Mouse (Mus musculus): Measurements from ENCODE around the gene Pgm2.

Pgm2 gene

DNA sequence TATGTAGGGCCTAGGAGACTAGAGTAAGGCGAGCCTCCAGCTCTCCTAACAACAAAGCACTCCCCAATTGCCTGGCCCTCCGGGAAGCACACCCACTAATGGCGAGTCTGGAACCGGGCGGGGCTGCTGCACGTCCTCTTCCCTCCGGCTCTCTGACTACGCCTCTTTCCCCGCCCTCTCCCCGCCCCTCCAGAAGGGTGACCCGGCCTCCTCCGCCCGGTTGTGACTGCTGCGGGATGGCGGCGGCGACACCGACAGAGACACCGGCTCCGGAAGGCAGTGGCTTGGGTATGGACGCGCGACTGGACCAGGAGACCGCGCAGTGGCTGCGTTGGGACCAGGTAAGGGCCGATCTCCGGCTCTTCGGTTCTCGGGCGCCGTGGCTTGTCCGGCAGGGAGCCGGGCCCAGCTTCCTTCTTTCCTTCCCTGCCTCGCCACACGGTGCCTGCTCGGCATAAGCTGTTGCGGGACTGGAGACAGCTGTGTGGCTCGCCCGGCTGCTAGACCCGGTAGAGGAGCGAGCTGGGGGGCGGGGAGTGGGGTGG lies at the start of gene Pgm2:
Pgm2 (plus strand) TSS at position 203 of the 545 bp plus-strand sequence.
- peak; percentile 80 for DNase-seq (ENCODE audit: low spot score)

DNA sequence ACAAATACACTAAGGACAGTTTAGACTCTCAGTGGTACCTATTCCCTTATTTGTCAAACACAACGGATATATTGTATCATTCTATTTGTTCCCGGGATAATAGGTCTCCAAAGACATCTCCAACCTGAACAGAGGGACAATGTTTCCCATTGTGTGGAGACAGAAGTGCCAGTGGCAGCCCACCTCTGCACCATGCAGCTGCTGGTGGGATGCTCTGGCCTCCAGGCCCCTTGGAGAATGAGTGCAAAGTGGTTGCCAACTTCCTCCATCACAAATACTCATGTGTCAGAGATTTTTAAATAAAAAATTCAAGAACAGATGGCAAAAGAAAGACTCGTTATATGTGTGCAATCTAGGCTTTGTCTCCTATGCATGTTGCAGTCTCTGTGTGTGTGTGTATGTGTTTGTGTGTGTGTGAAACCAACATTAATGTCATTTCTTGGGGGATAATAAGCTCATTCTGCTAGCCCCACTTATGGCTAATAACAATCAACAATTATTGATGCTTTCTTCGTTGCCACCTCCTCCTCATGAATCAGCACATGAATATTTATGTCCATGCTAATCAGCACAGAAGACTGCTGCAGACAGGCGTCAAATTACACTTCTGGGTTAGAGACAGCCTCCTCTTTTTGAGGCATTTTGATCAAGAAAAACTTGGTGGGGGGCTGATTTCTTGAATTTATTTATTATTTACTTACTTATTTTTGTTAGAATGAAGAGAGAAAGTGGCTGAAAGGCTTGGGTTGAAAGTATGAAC lies 48.9 kb upstream of the Pgm2 start:
- DNase-seq (ENCODE audit: low spot score): no peak

DNA sequence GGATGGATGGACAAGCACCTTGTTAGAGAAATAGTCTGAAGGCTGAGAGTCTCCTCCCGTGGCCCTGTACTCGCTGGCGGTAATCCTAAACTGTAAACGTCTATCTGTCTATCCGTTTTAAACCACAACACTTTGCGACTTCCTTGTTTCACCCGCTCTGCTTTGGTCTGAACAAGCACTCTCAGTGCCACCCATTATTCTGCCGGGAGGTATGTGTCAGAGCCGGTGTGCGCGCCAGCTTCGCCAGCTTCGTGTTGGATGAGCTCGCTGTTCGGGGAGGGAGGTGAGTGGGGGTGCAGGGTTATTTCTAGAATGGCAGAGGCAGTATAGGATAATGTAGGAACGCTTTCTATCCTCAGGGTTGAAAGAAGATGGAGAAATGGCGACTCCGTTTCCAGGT lies 48.0 kb upstream of the Pgm2 start:
- DNase-seq (ENCODE audit: low spot score): peak; percentile 40

DNA sequence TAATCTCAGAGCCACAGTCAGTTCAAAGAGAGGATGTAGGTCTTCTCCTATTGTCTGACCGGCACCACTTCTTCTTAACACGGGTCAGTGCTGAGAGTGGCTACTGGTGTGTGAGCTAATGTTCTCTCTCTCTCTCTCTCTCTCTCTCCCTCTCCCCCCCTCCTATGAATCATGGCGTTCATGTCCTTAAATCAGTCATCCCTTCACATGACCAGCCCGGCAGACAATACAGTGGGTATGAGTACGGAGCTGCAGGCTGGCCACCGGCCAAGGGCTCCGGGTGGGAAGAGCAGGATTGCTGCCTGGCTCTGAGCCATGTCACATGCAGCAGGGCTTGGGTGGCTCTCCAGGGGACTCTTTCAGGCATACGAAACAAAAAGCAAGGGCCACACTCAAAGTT lies 47.2 kb upstream of the Pgm2 start:
- no peak for DNase-seq (ENCODE audit: low spot score)

DNA sequence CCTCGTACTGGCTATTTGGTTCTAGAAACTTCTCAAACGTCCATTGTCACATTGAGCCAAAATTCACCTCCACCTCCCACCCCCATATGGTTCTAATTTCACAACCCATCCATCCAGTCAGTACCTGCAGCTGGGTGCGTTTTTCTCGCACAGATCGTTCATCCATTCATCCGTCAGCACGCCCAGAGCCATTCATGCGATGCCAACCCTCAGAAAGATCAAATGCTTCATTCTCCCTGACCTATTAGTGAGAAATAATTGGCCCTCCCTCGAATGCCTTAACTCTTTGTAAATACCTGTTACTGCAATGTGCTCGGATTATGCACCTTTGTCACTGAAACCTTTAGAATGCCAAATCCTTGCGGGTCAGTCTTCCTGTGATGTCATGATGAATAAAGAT lies 45.8 kb upstream of the Pgm2 start:
- DNase-seq (ENCODE audit: low spot score): no peak

DNA sequence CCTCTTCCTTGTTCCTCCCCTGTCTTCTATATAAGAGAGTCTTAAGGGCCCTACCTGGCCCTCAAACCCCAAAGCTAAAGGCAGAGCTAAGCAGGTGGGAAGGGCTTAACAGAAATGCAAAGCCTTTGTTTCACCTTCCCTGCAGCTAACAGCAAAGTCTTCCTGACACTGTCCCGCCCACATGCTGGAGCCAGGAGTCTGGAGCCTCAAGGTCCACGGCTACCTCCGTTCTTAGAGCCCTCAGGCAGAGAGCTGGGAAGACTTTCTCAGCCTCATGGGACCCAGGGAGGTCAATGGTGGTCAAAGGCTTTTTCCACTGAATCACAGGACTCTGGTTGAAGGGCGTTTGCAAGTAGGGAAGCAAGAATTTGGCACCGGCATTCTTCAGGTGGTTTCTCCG lies 44.8 kb upstream of the Pgm2 start:
- DNase-seq (ENCODE audit: low spot score): no peak

DNA sequence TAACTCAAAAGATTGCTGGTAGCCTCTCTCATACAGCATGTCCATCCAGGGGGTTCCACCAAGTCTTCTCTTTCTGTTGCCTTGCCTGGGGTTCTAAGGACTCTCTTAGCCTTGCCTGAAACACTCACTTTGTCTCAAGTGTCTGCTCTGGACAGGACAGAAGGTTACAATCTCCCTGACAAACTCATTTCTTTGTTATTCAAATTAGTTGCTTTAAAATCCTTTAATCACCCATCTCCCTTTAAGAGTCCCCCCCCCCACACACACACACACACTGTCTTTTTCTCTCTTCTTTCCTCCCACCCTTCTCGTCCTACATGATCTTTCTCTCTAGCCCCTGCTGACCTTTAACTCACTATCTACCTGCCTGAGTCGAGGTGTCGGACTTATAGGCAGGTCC lies 44.1 kb upstream of the Pgm2 start:
- DNase-seq (ENCODE audit: low spot score): no peak

DNA sequence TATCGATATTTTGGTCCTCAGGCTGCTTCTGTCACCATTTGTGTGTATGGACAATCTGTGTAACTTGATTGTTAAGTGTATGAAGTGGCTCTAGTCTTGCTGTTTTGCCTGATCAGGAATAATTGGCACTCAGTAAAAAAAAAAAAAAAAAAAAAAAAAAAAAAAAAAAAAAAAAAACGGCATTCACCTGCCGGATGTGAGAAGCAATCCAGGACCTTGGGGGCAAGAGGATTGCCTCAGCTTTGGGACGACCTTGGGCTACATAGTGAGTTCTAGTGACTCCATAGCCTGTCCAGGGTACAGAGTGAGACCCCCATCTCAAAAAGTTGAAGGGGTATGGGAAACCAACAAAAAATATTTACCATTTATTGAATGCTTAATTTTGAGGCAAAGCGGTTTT lies 43.5 kb upstream of the Pgm2 start:
- DNase-seq (ENCODE audit: low spot score): no peak

DNA sequence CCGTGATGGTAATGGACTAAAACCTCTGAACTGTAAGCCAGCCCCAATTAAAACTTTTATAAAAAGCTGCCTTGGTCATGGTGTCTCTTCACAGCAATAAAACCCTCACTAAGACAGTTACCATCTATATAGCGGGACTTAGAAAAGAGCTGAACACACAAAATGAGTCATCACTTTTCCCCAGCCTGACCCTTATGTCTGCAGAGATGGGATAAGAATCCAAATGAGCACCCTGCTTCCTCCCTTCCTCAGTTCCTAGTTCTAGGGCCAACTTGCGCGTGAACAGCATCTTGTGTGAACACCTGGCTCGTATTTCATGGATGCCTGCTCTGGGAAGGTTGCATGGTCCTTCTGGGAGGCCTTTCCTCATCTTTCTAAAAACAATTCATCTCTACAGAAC lies 39.7 kb upstream of the Pgm2 start:
- DNase-seq (ENCODE audit: low spot score): no peak

DNA sequence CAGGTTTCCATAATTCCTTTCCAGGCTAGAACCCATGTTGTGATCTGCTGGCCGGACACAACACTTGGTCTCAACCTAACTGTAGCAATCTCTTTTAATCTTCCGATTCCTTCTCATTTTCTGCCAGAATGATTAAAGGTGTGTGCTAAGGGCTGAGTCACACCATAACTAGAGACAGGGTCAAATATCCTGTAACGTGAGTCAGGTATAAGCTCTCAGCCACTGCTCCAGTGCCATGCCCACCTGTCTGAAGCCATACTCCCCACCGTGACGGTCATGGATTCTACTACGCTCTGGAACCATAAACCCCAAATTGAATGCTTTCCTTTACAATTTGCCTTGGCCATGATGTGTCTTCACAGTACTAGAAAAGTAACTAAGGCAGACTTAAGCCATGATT lies 36.5 kb upstream of the Pgm2 start:
- DNase-seq (ENCODE audit: low spot score): no peak

DNA sequence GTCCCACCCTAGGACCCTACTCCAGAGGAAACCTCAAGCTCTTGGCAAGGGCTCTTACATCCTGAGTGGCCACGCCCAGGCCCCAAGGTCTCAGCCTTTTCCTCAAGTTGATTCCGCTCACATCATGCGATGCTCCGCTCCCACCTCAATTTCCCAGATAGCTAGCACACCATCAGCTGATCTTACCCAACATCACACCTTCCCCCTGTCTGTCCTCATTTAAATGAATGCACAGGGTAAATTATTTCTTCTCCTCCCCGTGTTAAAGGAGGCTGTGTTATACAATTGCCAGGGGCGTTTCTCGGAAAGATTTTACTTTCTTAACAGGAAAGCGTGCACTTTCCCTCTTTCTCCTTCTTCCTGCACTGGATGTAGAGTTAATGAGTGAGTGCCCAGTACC lies 31.9 kb upstream of the Pgm2 start:
- no peak for DNase-seq (ENCODE audit: low spot score)

DNA sequence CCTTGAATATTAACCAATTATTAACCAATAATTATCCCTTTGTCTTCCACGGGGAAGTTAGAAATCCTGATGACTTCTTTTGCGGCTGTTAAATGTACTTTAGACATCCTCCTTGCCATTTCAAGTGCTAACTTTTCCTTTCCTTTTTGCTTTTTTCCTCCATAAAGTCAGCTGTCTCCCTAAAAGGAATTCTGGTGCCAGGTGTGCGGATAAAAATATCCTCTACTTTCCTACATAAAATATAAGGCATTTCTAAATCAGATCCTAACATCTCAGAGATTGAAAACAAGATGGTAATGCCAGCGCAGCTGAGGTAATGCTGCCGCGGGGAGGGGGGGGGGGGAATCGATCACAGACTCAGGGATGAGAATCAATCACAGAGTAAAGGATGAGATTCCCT lies 31.1 kb upstream of the Pgm2 start:
- DNase-seq (ENCODE audit: low spot score): no peak

DNA sequence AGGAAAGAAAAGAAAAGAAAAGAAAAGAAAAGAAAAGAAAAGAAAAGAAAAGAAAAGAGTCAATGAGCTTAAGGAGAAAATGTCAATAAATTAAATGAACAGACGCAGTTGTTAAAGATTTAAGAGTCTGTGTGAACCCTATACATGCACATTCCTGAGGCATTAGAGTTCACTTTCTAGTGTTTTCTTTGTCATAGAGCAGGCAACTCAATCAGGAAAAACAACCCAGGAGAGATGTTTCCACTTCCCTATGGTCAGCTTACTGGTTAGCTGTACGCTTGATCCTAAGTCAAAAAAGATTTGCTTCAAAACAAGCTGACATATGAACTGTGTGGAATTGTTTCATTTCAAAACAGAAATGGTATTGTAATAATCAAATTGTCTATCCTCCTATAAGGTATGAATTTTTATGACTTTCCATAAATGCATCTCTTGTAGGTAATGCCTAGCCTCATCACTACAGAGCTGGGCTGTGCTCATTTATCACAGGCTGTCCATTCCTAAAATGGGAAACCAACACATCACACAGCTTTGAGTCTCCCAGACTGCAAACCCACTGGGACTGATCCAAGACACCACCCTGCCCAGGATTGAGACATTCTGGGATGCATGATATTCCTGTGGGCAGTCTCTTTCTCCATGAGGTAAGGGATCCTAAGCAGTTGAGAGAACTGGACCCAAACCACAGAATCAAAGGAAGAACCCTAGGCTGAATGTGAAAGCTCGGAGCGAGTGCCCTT lies 29.7 kb upstream of the Pgm2 start:
- no peak for DNase-seq (ENCODE audit: low spot score)

DNA sequence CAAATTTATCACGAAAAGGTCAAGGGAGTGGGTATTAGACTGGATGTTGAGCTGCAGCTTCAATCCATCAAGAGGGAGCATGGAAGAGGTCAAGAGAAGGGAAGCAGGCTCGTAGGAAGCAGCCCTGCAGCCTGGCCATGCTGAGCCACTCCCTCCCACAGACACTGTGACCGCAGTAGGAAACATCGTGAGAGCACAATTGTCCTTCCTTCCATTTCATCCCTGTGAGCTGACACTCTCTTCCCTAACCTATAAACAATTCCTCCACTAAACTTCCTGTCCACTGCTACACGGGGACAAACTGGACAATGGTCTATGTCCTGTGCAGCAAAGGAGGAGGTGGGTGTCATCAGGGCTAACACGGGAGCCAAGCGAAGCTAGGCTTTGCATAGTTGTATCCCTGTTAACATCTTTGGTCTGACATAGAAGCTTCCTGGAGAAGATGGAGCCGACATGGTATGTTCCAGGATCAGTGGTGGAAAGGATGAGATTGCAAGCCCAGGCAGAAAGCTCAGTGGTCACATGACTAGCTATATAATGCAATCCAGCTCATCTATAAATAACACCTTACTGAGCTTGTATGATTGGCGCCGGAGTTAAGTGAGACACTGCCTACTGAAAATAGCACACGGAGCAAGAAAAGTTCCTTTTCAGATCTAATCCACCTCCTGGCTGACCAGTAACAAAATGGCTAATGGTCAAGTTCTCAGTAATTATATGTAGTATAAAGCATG lies 29.0 kb upstream of the Pgm2 start:
- no peak for DNase-seq (ENCODE audit: low spot score)

DNA sequence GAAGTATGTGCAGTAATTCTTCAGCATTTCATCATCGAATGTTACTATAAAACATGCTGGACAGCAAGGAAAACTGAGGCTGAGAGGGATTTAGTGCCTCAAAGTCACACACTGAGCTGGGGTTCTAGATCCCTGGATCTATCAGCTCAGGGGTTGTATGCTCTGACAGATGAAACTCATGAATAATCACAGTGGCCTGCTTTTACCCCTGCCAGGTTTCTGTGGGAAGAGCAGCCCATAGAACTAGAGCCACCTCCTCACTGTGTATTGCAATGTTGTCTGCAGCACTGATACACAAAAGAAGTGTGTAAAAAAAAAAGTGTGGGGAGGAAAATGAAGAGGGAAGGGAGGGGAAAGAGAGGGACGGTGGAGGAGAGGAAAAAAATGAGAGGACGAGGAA lies 28.3 kb upstream of the Pgm2 start:
- DNase-seq (ENCODE audit: low spot score): no peak

DNA sequence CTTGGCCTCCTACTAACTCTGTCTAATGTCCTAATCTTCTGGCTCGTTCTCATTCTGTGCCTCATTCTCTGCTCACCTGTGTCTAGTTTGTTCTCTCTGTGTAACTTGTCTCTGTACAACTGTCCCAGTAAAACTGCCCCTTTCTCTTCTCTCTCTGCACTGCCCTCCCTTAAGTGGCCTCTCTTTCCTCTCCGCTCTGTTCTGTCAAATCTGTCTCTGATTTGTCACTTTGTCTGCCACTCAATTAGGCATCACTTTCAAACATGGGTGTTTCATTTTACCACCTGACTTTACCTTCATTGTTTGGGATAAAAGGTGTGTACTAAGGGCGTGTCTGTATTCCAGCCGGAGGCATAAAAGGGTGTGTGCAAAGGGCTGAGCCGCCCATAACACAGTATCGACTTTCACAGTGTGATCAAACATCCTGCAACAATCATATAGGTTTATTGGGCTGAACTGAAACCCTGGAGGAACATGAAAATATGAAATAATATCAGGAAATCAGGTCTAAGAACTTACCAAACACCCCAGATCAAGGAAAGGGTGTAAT lies 27.2 kb upstream of the Pgm2 start:
- DNase-seq (ENCODE audit: low spot score): no peak

DNA sequence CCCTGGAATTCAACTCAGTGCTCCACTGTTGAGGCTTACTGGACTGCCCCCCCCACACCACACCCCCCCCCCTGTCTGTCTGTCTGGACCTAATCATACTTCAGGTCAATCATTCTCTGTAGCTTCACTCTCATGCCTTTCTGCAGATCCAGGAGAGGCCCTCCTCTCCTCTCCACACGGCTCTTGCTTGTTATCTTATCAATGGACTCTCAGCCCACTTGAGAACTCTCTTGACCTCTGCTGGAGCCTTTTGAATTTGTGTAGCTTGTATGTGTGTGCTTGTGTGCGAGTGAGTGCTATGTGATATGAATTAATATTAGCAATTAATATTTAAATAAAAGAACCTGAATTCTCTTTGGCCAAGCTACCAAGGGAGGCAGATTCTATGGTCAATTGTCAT lies 26.6 kb upstream of the Pgm2 start:
- DNase-seq (ENCODE audit: low spot score): no peak

DNA sequence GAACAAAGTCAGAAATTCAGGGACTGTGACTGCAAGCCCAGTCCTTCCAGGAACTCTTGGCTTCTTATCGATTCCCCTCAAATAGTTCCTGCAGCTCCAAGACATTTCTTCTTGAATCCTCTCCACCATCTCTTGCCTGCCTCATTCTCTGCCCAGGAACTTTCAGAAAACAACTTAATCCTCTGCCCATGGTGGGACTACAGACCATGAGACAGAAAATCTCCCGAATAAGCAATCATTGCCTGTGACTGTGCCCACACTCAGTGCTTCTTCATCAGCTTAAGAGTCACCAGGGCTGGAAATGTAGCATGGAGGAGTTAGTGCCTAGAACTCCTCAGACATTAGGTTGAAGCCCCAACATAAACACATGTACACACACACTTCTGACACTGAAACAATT lies 25.2 kb upstream of the Pgm2 start:
- DNase-seq (ENCODE audit: low spot score): no peak

DNA sequence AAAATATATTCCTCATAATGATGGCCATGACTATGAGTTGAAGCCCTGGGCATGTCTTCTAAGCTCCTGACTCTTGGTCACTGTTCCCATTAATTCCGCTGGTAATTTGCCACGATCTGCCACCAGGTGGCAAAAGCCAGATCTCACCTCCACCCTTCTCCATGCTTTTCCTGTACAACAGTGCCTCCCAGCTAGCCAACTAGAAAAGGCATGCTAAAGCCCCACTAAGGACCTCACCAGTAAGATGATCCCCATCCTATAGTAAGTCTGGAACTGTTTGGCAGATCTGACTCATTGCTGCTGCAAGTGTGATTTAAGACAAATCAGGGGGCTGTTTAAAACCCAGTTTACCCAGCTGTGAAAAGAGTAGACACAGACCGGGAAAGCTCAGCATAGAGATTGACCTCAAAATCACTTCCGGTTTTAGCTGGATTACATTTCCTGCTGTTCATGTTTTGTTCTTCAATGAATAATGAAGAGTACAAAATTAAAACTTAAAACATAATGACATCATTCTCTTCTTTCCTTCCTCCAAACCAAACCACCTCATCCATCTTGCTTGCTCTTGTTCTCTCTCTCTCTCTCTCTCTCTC lies 22.6 kb upstream of the Pgm2 start:
- DNase-seq (ENCODE audit: low spot score): peak; percentile 57

DNA sequence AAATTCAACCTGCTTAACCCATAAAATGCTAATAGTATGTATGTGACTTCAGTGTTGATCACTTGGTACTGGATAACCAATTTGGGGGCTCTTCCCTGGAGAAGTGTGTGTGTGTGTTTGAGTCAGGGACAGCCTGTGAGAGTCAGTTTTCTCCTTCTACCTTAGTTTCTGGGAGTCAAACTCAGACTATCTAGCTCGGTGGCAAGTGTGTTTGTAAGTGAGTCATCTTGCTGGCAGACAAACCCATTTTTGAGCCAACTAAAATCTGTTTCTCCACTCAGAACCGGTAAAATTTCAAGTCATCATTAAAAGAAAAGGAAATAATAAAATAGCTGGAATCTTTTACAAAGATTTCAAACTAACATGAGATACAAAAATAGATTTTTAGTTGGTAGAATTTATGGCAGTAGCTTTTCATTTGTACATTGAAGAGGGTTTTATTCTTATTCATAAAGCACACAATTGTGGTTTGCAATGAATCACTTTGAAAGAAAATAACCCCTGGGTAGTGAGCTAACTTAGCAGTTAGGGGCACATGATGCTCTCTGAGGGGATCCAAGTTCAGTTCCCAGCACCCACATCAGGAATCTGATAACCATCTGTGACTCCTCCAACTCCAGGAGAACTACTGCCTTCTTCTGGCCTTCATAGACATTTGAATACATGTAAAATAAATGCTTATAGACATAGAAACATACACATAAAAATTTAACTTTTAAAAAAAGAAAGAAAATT lies 21.8 kb upstream of the Pgm2 start:
- DNase-seq (ENCODE audit: low spot score): no peak

DNA sequence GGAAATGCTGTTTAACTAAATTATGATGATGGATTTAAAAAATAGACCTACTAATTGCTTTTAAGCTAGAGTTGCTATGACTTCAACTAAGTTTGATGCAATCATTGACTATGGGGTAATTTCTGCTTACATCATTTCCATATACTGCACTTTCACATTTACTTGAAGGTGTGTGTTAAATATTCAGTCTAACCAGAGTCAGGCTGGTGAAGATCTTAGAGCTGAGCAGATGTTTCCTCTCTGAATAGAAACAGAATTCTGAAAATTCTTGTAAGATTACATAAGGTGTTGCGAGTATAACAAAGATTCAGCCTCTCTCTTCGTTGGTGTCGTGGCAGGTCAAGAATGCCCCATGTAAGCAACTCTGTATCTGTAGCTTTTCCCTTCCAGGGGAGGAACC lies 18.3 kb upstream of the Pgm2 start:
- DNase-seq (ENCODE audit: low spot score): no peak
